Mouse (Mus musculus): ENCODE measurements around the gene Cideb.
A peak's percentile ranks its signal among the peaks of the same experiment; 100 is the strongest.

The Cideb gene

DNA sequence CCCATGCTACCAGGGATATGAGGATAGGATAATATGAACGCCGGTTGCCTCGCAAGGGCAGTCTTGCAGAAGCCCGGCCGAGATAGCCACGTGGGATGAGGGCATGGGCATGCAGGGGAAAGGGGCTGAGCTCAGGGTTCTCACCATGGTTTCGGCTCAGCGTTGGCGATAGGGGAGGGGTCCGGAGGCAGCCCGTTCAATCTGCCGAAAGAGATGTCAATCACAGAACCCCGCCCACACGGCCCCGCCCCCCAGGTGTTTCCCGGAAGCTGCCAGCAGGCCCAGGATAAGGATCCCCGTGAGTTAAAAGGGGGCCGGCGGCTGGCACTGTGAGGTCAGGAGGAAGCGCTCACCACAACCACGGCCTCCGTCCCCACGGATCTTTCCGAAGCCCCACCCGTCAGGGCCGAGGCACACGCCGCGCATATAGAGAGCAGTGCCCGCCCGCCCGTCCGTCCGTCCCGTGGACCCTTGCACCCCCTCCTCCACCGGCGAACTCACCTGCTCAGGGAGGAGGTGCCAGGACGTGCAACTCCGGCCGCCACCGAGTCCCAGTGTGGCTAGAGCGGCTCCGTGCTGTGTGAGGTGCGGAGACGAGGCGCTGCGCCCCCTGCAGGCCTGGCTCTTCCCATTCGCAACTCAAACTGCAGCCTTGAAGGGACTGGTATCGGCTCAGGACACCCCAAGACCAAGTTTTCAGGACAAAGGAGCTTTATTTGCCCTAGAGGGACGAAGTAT, 36.4 kb downstream of the Cideb start, which contains the start of gene Rabggta:
TSS of gene Rabggta (minus strand) at position 564 of the 738 bp plus-strand sequence.
- peak; percentile 93 for DNase-seq (ENCODE audit: low spot score)

DNA sequence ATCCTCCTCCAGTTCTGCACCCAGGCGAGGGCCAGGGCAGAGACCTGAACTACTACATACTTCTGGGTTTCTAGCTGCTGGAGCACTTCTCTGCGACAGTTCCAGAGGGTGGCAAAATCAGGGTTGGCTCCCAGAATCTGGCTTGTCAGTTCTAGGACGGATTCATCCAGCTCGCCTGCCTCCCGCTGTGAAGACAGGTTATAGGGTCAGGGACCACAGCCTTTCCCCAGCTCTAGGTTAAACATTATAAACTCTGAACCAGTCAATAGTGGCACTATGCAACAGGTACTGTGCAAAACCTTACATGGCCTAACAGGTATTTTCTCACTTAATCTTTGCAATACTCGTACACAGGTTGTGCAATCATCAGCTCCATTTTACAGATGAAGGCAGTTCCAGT, 37.2 kb downstream of the Cideb start:
- DNase-seq (ENCODE audit: low spot score): no peak

- DNase-seq (ENCODE audit: low spot score): no peak
Observed at GRCm38 (mm10) chr14:55720666-55721065, 37.6 kb downstream of the Cideb start.

DNA sequence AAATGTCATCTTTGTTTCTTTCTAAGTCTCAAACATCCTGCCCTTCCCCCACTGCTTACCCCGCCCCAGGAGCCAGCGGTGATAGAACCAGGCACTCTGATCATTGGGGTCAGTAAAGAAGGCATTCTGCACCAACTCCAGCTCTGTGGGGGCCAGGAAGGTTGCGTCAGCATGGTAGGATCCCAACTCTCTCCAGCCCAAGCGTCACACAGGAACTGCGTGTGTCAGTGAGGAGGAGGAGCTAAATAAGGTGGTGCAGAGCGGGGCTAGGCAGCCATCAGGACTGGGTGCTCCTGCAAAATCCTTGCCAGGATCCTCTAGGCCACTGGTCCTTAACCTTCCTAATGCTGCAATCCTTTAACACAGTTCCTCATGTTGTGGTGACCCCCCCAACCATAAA, 38.5 kb downstream of the Cideb start:
- no peak for DNase-seq (ENCODE audit: low spot score)

DNA sequence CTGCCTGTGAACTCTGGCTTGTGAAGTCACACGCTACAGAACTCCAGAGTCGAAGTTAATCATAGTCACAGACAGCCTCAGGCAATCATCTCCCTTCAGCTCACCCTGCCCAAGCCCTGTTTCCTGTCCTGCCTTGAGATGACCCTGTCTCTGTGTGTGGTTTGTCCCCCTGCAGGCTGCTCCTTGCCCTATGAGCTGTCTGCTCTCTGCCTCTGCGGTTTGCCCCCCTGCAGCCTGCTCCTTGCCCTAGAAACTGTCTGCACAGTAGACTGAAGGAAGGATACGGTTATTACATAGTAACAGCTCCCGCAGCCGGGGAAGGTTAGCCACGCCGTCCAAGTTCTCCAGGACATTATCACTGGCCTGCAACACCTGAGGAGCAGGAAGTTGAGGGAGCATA, 41.4 kb downstream of the Cideb start:
- no peak for DNase-seq (ENCODE audit: low spot score)

- DNase-seq (ENCODE audit: low spot score): no peak
Observed at GRCm38 (mm10) chr14:55716271-55716670, 42.0 kb downstream of the Cideb start.

DNA sequence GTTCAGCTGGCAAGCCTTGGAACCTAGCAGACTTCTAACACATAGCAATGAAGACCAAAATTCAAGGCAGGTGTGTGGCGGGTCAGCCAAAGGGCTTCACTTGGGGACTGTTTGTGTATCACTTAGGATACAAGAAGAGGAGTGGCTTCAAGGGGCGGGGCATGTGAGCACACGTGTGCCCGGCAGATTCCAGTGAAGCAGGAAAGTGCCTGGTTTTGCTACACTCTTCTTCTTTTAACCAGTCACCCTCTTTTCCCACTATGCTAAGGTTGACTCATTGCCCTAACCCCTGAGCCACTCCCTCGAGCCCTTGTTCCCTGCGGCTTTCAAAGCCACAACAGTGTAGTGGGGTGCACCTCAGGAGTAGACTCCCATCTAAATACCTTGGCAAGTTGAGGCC, 43.4 kb downstream of the Cideb start:
- DNase-seq (ENCODE audit: low spot score): no peak

DNA sequence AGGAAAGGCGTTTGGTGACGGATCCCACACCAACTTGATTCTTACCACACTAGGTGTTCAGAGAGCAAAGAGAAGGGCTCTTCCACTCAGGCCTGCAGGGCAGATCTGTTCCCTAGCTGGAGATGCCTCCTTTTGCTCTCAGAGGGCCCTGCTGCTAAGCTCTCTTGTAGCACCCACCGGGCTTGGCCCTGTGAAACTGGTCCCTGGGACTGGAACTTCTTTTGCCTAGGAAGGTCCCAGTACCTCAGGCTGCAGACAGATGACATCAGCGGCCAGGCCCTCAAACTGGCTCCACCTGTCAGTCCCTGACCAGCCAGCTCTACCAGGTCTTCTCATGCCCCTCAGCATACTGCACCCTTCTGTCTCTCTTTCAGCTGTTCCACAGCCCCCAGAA, 44.5 kb downstream of the Cideb start, which contains the start of gene Tgm1:
TSS of gene Tgm1 (minus strand) at position 198 of the 394 bp plus-strand sequence.
- no peak for DNase-seq (ENCODE audit: low spot score)

DNA sequence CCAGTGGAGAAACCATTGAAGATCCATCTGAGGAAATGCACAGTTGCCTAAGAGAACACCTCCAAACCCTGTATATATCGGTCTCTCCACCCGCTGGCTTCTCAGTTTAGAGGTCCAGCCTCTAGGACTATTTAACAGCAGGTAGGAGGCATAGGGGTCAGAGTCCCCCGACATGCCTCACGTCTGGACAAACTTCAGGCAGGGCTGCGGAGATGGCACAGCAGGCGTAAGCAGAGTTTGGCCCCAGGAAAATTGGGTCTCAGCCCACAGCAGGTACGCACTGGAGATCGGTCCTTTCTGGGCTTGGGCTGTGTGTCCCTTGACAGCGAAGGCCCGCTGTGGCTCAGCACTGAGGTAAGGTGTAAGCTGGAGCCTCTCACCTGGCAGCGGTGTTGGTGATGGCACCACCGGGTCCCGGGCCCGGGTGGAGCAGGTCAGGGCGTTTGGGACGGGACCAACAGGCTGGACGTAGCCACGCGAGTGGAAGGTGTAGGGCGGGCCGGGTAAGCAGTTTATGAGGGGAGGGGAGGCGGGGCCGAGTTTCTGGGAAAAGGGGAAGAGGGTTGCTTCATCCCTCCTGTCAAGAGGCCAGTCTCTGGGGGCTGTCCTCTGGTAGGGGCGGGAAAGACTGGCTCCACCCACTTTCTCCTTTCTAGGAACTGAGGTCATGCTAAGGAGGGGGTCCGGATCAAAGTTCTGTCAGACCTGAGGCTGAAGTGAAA, 45.1 kb downstream of the Cideb start:
- no peak for DNase-seq (ENCODE audit: low spot score)

- DNase-seq (ENCODE audit: low spot score): no peak
Observed at GRCm38 (mm10) chr14:55711786-55712185, 46.5 kb downstream of the Cideb start.

- DNase-seq (ENCODE audit: low spot score): no peak
Observed at GRCm38 (mm10) chr14:55709509-55709908, 48.7 kb downstream of the Cideb start.

DNA sequence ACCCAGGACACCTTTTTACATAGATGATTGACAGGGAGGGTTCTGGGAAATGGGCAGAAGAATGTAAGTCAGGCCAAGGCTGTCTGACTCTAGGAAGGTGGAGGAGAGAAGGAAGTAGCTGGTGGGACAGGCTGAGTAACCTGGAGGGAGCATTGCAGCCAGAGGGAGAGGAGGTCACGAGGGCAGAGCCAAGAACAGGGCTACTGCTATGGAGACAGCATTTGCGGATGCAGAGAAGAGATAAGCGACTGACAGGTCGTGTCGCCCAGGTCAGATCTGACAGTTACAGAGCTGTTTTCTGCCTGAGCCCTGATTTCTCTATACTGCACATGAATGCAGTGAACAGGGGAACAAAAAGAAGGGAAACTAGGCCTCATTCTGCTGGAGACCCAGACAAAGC, 50.9 kb downstream of the Cideb start:
- DNase-seq (ENCODE audit: low spot score): no peak

GRCm38 (mm10) chr14:55706051-55706600, 52.1 kb downstream of the Cideb start:
- DNase-seq (ENCODE audit: low spot score): no peak

All from testis, postnatal 14 days (tissue).